Mouse (Mus musculus): ENCODE measurements at regions not wholly inside any gene's neighbourhood (a gene's known extent, or its start where the extent isn't known, plus 50 kb on each side); places are given as distances from the start of the nearest gene placed in this dataset.
A peak's percentile ranks its signal among the peaks of the same experiment; 100 is the strongest.

DNA sequence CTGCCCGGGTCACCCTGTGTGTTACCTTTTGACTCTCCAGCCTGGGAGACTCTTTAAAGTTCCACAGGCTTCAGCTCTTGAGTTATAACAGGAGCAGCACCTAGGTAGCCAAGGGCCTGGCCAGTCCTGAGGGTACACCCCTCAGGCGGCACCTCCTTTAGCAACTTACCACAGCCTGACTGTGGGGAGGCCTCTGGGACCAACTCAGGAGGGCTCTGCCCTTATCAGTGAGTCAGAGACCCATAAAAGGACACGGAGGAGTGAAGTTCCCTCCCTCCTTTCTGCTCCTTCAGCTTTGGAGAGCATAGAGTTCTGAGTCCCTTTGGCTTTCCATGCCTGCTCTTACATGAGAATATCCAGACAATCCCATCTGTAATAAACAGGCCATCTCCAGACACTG lies 222.5 kb upstream of the Msx2 start:
- DNase-seq = no peak

DNA sequence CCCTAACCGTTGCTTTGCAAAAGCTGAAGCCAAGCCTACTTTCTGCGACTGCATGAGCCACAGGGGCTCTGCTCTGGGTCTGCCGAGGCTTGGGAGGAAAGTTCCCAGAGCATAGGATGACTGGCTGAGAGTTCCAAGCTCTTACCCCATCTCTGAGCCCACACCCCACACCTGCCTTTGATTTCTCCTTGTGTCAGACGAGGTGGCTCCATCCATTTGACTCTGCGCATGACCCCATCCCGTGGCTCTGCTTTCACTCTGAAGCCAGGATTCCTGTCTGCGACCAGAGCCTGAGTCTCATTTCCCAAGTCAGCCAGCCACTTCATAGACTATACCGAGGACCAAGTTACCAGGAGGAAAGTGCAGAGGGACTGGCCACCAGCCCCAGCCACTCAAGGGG lies 216.1 kb upstream of the Msx2 start:
- DNase-seq = no peak

DNA sequence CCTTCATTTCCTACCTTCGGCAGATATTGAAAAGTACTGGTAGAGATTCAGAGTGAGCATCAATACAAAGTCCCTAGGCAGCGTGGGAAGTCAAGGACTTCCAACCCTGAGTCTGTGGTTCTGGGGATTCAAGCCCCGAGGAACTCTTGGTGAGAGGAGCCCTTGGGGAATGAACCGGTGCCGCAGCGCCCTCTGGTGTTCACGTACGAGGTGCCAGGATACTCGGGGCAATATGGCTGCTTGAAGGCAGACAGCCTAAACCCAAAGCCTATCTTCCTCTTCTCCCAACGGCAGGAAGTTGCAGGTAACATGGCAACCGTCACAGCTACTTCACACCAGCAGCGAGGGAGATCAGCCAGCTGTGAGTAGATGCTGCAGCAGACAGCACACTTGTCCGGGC lies 215.6 kb upstream of the Msx2 start:
- peak; percentile 74 for DNase-seq

DNA sequence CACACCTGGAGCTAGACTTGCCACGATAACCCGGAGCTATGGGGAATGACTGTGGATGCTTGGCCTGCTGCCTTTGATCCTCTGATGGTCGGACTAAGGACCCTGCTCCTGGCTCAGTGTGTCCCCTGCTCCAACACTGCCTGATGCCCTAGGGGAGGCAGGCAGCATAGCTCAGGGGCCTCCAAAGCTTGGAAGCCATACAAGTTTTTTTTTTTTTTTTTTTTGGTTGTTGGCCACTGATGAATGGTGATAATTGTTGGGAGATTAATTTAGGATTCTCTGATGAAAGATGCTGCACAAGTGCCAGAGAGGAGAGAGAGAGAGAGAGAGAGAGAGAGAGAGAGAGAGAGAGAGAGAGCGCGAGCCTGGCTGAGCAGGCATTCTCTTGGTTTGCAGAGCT lies 211.6 kb upstream of the Msx2 start:
- DNase-seq = no peak

DNA sequence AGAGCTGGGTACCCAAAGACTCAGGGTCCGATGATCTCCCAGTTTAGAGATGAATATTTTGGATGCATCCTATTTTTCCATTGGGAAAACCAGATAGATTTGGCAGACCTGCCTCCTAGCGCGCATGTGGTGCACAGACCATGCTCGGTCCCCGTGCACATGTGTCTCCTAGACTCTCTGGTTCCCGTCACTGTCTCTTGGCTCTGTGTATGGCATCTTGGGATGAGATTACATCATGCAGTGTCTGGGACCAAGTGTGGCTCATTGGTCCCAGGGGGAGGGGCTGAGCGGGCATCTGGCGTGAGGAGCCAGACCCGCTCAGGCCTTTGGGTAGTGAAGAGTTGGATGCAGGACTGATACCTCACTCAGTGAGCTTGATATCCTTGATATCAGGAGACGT lies 204.3 kb upstream of the Msx2 start:
- no peak for DNase-seq

DNA sequence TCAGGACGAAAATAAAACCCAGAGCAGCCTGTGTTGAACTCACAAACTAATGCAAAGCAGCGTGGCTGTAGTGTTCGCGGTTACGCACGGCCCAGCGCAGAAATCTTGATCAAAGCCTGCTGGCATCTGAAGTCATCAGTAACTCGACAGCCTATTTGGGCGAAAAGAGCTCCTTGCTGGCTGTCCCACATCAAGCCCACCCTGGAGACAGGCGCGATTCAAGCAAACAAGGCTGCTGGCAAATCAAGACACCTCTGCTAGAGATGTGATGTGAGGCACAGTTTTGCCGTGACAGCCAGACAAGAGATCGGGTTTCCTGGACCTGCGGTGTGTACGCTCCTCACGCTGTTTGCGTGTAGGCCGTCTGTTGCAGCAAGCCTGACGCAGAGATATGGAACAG lies 197.5 kb upstream of the Msx2 start:
- no peak for DNase-seq

DNA sequence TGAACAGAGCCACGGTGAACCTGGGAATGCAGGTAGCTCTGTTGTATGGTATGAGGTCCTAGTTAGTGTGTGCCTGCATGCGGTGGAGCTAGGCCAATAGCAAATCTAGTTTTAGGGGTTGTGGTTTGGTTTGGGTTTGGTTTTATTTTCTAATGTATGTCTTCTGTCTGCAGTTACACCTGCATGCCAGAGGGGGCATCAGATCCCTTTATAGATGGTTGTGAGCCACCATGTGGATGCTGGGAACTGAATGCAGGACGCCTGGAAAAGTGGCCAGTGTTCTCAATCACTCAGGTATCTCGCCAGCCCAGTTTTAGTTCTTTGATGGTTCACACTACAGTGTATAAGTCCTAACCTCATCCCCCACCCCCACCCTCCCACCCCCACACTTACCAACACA lies 194.6 kb upstream of the Msx2 start:
- DNase-seq = no peak

DNA sequence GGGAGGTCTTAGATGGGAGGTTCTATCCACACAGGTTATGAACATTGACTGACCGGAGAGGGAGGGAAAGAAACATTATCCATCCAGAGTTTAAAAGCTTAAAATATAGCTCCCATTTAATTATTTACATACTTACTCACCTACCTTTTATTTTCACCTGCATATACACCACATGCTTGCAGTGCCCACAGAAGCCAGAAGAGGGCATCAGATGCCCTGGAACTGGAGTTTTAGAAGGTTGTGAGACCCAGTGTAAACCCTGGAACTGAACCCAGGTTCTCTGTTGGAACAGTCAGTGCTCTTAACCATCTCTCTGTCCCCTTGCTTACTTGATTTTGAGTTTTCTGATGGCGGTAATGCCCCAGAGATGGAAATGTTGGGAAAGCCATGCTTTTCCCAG lies 192.7 kb upstream of the Msx2 start:
- no peak for DNase-seq

DNA sequence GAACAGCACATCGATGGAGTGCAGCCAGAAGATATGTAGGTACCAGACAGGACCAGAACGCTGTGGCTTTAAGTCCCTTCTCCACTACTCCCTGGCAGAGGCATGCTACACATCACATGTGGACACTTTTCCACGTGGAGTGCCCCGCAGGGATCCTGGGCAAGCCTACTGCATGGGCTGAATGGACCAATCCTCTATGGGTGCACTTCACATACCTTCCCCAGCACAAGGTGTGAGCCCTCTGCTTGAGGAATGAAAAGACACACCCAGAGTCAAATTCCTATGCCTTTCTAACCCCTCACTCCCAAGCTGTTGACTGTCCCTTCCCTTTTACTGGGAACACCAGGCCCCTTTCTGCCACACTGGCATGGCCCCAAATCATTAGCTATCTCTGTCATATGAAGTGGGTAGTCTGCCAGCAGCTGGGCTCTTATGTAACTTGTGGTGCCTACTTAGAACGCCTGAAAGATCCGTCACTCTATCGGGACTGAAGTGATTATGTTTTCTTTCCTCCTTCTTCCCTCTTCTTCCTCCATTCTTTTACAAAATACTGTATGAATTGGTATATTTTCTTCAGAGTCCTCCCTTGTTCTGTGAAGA lies 191.9 kb upstream of the Msx2 start:
- DNase-seq = no peak

DNA sequence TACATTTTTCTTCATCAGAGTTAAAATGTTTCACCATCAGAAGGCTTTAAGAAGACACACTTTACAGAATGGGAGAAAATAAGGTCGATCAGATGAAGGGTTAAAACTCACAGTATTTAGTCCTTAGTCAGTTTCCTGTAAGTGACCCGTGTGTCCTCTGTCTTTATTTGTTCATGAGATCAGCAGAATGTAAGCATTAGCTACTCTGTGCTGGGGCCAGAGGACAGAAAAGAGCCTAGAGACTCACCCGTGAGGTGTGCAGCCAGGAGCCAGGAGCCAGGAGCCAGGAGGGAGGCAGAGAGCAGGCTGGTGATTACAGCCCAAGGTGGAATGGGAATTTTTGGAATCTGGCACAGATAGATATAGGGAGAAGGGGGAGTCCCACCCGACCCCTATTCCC lies 180.0 kb upstream of the Msx2 start:
- DNase-seq = no peak

DNA sequence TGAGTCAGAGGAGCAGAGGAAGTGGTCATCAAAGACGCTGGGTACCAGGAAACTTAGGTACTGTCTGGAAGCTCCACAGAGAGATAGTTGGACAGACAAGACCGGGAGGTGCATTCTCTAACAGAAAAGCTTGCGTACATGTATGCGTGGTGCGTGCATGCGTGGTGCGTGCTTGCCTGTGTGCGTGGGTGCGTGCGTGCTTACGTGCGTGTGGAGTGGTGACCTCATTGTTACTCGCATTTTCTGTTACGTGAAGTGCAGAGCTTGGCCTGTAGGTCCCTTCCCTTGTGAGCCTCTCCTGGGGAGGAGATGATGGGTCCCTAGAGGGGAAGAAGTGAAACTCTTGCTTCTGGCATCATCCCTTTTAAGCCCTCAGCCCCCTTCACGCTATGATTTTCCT lies 175.5 kb upstream of the Msx2 start:
- DNase-seq = no peak

DNA sequence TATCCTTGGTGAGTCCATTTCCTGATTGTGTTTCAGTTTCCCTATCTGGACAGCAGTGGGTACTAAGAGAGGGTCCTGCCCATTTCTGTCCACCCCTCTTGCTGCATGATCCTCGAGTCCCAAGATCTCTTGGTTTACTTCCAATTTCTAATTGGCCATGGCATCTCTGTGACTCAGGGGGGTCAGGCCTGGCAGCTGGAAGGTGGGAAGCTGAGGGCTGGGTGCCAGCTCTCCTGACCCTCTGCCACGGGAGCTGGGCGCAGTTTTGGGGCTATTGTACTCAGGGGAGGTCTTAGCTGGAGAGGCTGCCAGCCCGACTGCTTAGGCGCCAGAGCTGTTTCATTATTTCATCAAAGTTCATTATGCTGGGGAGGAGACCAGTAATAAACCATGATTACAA lies 169.7 kb upstream of the Msx2 start:
- DNase-seq = no peak

DNA sequence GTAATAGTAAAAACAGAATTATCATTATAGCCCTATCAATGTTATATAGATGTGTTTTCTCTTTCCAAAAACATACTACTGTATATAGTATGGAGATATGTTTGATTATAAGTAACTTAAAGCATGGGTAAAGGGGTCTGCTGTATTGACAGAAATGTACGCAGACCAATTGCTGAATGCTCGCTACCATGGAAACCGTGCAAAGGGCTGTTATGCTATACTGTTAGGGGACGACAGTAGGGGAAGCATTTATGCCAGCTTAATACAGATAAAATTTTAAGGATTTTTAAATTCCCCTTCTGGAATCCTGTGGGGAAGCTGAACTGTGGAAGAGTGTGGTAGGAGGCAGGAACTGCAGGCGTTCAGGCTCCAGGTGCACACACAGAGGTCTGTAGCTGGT lies 166.7 kb upstream of the Msx2 start:
- no peak for DNase-seq

DNA sequence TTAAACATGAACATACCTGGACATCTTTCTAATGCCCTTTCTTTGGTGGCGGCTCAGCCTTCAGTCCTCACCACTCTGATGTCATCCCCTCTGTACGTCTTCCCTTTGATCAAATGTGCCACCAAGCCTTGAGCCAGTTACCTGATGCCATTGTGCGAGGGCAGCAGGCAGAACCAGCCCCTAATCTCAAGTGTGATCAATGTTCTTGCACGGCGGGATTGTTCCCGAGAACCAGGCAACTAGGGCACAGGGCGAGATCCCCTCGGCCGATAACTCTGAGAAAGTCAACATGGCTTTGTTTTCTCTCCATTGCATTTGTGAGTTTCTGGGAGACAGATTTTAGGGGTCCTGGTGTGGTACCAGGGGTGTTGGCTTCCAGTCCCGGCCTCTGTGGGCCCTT lies 166.2 kb upstream of the Msx2 start:
- DNase-seq = no peak

DNA sequence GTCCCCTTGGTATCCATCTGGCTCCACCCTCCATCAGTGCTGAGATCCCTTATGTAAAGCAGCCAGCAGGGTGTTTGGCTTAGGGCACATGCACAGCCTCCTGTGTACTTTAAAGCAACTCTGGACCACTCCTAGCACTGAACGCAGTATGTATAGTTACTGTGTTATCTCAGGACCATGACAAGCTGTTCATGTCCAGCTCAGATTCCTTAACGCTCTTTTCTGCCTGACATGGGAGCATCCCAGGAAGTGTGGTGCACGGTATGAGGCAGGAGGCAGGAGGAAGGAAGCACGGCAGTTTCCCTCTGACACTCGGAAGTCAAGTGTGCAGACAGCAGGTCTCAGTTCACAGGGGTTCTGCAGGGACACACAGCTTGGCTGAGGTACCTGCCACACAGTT lies 163.1 kb upstream of the Msx2 start:
- DNase-seq = no peak

DNA sequence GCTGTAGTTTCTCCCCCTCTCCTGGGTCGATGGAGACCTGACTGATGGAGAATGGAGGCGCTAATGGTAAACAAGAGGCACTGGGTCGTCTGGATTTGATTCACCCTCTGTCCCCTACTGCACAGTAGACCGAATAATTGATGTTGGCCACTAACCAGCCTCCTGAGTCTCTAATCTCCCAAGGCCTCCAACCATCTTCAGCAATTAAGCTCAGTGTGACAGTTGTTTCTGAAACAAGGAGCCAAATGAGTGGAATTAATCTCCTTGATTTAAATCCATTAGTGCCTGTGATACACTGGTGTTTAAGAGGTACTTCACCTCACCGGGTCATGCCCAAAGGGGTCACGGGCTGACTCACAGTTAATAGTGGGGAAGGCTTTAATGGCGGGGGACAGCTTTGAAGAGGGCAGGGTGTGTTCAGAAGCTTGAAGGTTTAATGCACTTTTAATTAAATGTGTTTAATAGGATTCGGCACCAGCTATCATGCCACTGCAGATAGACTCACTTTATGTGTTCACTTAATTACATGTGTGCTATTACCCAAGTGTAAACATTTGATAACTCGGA lies 161.8 kb upstream of the Msx2 start:
- DNase-seq = no peak

DNA sequence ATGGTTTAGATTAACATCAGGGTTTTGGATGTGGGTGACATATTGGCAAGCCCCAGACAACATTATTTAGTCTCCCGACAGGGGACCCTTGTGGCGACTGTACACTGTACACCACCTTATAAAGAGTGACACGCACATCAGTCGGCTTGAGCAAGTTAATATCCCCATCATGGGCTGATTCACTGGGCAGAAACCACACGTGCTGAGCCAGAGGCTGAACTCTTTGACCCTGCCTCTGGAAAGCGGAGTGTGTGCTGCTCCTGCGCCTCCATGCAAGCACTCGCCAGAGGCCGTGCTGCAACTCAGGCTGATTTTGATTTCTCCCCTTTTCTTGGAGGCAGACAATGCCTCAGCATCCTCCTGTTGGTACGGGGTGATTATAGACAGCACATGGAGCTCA lies 125.2 kb upstream of the Msx2 start:
- DNase-seq = no peak

DNA sequence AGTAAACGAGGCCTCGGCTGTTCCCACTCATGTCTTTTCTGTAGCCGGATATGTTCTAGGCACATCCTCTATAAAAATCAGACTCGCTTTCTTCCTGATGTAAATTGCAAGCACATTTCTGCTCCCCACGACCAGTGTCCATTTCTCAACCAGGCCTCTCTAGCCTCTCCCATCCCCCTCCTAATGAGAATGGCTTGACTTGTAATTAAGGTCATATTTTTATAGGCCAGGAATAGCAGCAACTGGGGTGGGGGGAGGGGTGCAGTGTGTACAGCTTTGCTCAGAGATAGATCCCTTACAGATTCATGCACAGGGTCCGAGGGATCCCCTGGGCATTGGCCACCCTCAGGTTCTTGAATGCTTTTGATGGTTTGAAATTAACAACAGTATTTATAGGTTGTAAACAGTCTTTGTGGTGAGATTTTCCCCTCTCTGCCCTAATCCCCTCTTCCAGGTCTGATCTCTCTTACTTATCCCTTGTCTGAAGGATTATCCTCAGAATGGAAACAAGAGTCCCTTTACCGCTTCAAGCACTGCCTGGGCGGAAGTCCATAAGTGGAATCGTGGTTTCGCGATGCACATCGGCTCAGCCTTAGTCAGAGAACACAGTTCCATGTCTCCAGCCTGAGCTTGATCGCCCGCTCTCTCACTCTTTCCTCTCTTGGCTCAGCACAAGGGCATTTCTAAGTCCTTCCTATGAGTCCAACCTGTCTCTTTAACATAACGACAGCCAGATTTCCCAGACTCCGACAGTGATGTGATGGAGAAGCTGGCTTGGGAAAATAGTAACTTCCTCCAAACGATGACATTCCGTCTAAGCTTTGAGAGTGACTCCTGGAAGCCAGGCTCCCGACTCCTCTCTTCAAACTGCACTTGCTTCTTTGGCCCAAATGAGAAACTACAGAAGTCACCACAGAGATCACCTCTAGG lies 124.3 kb upstream of the Msx2 start:
- DNase-seq = no peak

DNA sequence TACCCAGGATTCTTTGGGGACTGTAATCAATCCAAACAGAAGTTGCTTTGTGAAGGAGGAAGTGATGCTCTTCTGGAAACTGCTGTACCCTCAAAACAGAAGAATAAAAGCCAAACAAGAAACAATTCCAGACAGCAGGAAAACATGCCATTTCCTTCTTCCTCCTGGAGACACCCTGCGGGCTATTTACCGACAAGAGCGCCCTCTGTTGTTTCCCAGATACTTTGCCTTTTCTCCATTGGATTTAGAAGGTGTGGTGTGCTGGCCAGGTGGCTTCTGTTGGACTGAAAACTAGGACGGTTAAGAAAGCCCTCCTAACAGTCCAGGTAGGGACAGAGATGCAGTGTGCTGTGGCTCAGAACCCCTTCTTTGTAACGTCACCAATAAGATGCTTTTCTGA lies 119.9 kb upstream of the Msx2 start:
- DNase-seq = no peak

DNA sequence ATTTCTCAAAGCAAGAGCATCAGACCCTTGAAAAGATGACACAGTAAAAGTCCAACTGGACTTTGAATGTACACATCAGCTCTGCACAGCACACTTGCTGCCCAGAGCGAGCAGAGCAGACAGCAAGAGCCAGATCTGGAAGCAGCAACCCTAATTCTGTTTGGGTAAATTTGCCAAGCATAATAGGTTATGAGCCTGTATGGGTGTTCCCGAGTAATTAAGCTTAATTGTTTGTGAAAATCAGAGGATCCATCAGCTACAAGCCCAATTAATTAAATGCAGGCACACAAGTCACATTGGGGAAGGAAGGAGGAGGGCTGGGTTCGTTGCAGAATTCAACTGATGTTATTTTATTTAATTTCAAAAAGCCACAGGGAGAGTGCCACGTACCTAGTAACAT lies 113.9 kb upstream of the Msx2 start:
- no peak for DNase-seq

DNA sequence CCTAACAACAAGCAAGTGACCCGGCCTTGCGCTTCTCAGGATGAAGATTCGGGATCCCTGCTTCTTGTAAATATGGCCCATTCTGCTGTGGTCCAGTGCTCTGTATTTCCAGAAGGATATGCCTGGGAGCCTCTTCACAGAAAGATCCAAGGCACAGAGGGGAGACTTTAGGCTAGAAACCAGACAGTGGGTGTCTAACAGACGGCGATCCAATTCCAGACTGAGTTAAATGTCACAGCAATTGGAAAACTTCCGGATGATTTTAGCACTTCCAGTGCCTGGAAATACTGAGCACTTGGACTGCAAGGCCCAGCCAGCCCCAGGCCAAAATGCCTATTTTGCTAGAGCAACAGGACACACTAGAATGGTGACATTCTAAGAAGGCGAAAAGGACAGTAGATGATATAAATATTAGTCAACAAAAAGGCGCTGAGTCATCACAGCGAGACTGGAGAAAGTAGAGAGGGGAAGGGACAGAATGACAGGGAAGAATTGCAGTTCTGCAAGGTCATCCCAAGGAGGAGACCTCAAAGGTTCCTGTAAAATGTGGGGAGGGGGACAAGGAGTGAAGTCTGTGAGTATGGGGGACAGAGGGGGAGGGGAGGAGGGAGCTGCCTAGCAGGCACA lies 111.7 kb upstream of the Msx2 start:
- DNase-seq = no peak

DNA sequence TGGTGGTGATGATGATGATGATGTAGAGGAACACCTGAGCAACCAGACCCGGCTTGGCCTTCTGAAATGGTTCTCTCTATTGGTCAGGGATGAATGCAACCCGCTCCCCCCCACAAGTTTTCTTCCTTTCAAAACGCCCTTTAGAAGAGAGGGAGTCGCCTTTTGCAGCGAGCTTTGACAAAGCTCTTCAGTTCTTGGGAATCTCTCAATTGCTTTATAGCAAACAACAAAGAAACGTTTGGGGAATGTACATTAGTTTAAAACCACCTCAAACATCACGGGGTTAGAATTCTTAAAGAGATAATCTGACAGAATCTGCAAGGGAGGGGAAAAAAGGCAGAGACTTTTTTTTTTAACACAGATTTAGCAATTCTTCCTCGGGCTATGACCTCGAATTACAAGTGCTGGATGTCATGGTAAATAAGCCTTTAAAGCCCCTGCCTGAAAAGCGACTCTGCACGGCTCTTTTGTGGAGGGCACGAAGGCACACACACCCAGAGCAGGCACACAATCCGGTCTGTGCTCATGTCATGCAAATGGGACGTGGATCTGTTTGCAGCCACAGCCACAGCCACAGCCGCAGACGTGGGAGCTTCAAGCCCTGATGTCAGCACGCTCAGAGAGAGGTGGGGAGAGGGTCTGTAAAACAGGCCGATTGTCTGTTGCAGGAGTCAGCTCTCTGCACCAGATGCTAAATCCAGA lies 81.2 kb upstream of the Msx2 start:
- DNase-seq = no peak

DNA sequence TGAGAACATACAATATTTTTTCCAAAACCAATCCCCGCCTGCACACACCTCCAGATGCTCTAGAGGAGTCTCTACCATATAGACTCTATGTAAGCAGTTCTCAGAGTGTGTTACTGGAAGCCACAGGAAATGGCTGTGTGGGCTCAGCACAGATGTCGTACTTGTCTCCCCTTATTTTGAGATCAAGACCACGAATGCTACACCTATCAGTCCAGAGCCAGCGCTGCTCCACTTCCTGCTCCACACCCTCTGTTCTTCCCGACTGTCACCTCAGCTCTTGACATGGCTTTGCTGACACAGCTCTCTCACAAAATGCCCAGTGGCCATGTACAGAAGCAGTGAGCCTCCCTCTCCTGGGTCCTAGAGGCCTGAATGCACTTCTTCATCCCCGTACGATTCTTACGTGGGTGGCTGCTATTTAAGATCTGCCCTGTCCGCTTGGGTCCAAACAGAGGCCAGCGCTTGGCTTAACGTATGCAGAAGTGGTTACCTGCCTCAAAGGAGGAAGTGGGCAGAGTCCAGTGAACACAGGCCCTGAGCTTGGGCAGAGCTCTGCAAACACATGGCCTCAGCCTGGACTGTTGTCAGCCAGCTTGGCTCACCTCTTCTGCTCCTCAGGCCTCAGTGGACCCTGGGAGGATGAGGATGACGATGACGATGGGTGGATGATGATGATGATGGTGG lies 80.5 kb upstream of the Msx2 start:
- DNase-seq = no peak

All from lung, postnatal 10 days (tissue).